Mouse (Mus musculus) liver, embryonic 14.5 days (tissue): Measurements from ENCODE around the gene Olfr910. TPM values are rescaled to one million over a fixed set of nuclear protein-coding genes. Genes with fewer than 3 reads are reported as not detected.

Source experiments
- ATAC-seq: fragments of 200-750 bp; cut with Nextera tagmentation; 2 replicates; pipeline ENCODE4 v1.8.0; 2017; ENCODE audit warnings: moderate number of reproducible peaks, mild to moderate bottlenecking, moderate library complexity; ENCODE audit not compliant: insufficient read depth
- DNase-seq, 3 experiments: peaks; one replicate each; pipeline ENCODE4 v3.0.0-alpha.2; 2012 to 2013; ENCODE audit warnings: low read depth in 3 of 3, low spot score in 3 of 3
- H3K27ac ChIP-seq: fragments of 300-500 bp; sonication (generic); 2 replicates; pipeline ENCODE4 v1.5.1; 2014; ENCODE audit warnings: moderate library complexity, mild to moderate bottlenecking, control low read depth, inconsistent platforms
- H3K27me3 ChIP-seq: fragments of 300-500 bp; sonication (generic); 2 replicates; pipeline ENCODE4 v1.6.1; 2014; ENCODE audit warnings: mild to moderate bottlenecking, low read length, moderate library complexity; ENCODE audit not compliant: control insufficient read depth, insufficient read depth
- H3K36me3 ChIP-seq: fragments of 300-500 bp; sonication (generic); replicated peaks from 2 replicates; pipeline ENCODE4 v1.6.1; 2014; ENCODE audit warnings: low read depth; ENCODE audit not compliant: control insufficient read depth, insufficient read depth
- H3K4me1 ChIP-seq, 2 experiments: fragments of 200-500 bp in 1 of 2; fragments of 300-500 bp in 1 of 2; sonication (generic) in 1 of 2; replicated peaks; 2 replicates each; pipeline ENCODE4 v1.6.1; 2012 to 2014; ENCODE audit warnings: antibody characterized with exemption in 1 of 2, inconsistent platforms in 1 of 2, low read length in 1 of 2; ENCODE audit not compliant: control insufficient read depth in 2 of 2, insufficient read depth in 2 of 2
- H3K4me2 ChIP-seq: fragments of 300-500 bp; sonication (generic); 2 replicates; pipeline ENCODE4 v1.6.1; 2014; ENCODE audit warnings: low read depth, mild to moderate bottlenecking, control low read depth, moderate library complexity
- H3K4me3 ChIP-seq, 2 experiments: fragments of 200-500 bp in 1 of 2; fragments of 300-500 bp in 1 of 2; sonication (generic) in 1 of 2; 2 replicates each; pipeline ENCODE4 v1.5.1; 2012 to 2014; ENCODE audit warnings: low read depth in 2 of 2, low read length in 2 of 2, mild to moderate bottlenecking in 2 of 2, control low read depth in 1 of 2, inconsistent platforms in 1 of 2, moderate library complexity in 1 of 2; ENCODE audit not compliant: insufficient read depth in 1 of 2
- H3K9ac ChIP-seq: fragments of 300-500 bp; sonication (generic); replicated peaks from 2 replicates; pipeline ENCODE4 v1.6.1; 2014; ENCODE audit warnings: mild to moderate bottlenecking, control low read depth, moderate library complexity
- H3K9me3 ChIP-seq: fragments of 300-500 bp; sonication (generic); 2 replicates; pipeline ENCODE4 v1.6.1; 2016; ENCODE audit warnings: low read length, mixed read lengths; ENCODE audit not compliant: control insufficient read depth
- CTCF ChIP-seq: IDR thresholded peaks from 2 replicates; pipeline ENCODE4 v1.5.1; 2016; ENCODE audit warnings: antibody characterized with exemption, low read depth, control low read depth
- EP300 ChIP-seq: IDR thresholded peaks from 2 replicates; pipeline ENCODE4 v1.6.1; 2016; ENCODE audit warnings: antibody characterized with exemption, low read depth
- WGBS: fragments of 180-500 bp; shearing (Covaris S2); extraction: QIAGEN DNeasy Blood & Tissue Kit; methylation state at CpG from one replicate; pipeline ENCODE4 v1.1.7; 2014; ENCODE audit not compliant: insufficient replicate concordance; 5-methylcytosine and 5-hydroxymethylcytosine counted together
- polyA plus RNA-seq, 2 experiments: library from polyadenylated mRNA; depleted of rRNA in 1 of 2; stranded (reverse) in 1 of 2; unstranded in 1 of 2; fragments of >200 nt; fragmentation: Nextera tagmentation in 1 of 2; extraction: Ambion mirVana in 1 of 2; gene quantifications; 2 replicates each; pipeline versions ENCODE4 v1.2.1 to v1.2.3; 2012 to 2014

Olfr910 gene
- polyA plus RNA-seq (2012; rRNA removed) (not detected in 2 replicates), polyA plus RNA-seq (2014; fragmentation: Nextera tagmentation; extraction: Ambion mirVana) (not detected in 2 replicates)

DNA sequence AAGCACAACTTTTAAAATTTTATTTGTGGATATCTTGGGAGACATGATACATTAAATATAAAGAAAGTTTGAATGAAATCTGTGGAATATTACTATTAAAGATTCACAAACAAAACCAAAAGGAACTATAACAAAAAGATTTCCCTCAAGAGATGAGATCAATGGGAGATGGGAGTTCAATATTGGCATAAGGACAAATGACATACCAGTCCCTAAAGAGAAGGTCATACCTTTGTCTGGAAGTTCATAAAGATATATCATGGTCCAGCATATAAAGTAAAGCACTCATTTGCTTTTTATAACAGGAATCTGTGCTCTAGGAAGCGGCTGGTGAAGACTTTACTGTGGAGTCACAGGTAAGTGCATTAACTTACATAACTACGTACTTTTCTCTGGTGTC is at the start of gene Olfr910:
Olfr910 (plus strand) TSS at position 301 of the 400 bp plus-strand sequence.
- ATAC-seq, result no peak
- TF ChIP-seq CTCF (no peak), EP300 (no peak)
- H3K4me3 ChIP-seq, result no peak within 1 kb of the TSS

DNA sequence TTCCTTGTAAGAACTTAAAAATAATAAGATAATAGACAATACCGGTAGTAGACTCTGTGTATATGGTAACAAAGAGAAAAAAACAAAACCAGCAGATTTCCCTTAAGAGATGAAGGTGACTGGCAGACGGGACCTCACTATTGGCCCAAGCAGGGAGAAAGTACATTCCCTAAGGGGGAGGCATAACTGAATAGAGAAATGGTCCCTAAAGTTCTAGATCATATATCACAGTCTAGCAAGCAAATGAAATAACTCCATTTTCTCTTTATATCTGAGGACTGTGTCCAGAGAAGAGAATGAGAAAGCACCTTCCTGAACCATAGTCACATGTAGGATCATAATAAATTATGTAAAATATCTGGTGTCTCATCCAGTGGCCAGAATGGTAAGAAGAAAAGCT is 42.1 kb upstream of the Olfr910 start, which contains the start of gene Olfr907:
Olfr907 (plus strand) TSS at position 301 of the 400 bp plus-strand sequence.
- H3K9me3 ChIP-seq, result no peaks in the 10 kb centered on the region
- H3K4me3 ChIP-seq, result no peak within 1 kb of the TSS
- H3K27me3 ChIP-seq, result no peaks in the 10 kb centered on the region
- no peaks in the 10 kb centered on the region for H3K4me1 ChIP-seq
- H3K27ac ChIP-seq, result no peak within 1 kb of the TSS
- ATAC-seq (no peak), DNase-seq (no peak)
- H3K36me3 ChIP-seq, result no peaks in the 10 kb centered on the region
- no peak within 1 kb of the TSS for H3K4me2 ChIP-seq
- no peak within 1 kb of the TSS for H3K9ac ChIP-seq
- WGBS, result 60% methylated on average over 2 of the region's 2 CpGs
- TF ChIP-seq EP300 (no peak), CTCF (no peak)

More for the DNA sequence above, at the start of gene Olfr910:
- H3K27me3 ChIP-seq, result no peaks in the 10 kb centered on the region
- no peak for DNase-seq
- H3K9ac ChIP-seq, result no peak within 1 kb of the TSS
- WGBS, result 63% methylated on average over 2 of the region's 2 CpGs
- H3K9me3 ChIP-seq, result no peaks in the 10 kb centered on the region
- no peak within 1 kb of the TSS for H3K27ac ChIP-seq
- no peaks in the 10 kb centered on the region for H3K4me1 ChIP-seq
- no peak within 1 kb of the TSS for H3K4me2 ChIP-seq
- no peaks in the 10 kb centered on the region for H3K36me3 ChIP-seq

DNA sequence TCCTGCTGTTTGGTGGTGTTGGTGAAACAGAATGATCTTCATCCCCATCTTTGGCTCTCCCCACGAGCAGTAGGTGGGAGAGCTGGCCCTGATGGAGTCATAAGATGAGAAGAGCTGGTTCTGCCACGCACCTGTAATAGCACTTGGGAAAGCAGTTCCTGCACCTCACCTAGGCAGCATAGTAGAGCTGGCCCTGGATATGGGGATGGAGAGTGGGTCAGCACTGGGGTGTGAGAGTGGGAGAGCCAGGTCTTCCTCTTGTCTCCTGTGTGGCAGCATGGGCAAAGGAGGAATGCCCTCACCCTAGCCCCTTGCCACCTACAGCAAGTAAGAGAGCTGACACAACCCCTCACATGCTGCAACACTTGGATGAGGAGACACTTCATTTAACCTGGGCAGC is 25.3 kb upstream of the Olfr910 start:
- H3K4me3 ChIP-seq, result no peak overlapping the region
- TF ChIP-seq EP300 (no peak), CTCF (no peak)
- H3K9ac ChIP-seq, result no peak overlapping the region
- H3K4me2 ChIP-seq, result no peak overlapping the region
- ATAC-seq, result no peak
- H3K9me3 ChIP-seq, result no peaks in the 10 kb centered on the region
- DNase-seq, result no peak
- H3K27me3 ChIP-seq, result no peaks in the 10 kb centered on the region
- no peaks in the 10 kb centered on the region for H3K4me1 ChIP-seq
- 34% methylated on average over 2 of the region's 2 CpGs for WGBS
- H3K27ac ChIP-seq, result no peak overlapping the region
- H3K36me3 ChIP-seq, result no peaks in the 10 kb centered on the region

DNA sequence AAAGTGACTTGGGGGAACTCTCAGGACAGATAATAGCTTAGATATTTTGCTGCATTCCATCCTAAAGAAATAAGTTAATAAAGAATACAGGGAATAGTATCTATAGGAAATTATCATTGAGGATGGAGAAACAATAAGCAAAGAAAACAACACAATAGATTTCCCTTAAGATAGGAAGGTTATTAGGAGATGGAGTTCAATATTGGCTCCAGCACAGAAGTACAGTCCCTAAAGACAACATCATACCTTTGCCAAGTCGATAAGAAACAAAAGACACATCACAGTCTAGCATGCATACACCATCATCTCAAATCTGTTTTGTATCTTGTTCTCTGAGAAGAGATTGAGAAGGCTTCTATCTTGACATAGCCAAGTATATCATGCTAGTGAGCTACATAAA is 16.4 kb upstream of the Olfr910 start, which contains the start of gene Olfr911-ps1:
Olfr911-ps1 (plus strand) TSS at position 301 of the 400 bp plus-strand sequence.
- Histone ChIP-seq H3K4me3 (no peak within 1 kb of the TSS), H3K4me2 (no peak within 1 kb of the TSS), H3K9me3 (no peaks in the 10 kb centered on the region), H3K9ac (no peak within 1 kb of the TSS), H3K27ac (no peak within 1 kb of the TSS), H3K36me3 (no peaks in the 10 kb centered on the region), H3K4me1 (no peaks in the 10 kb centered on the region), H3K27me3 (no peaks in the 10 kb centered on the region)
- no peak for DNase-seq
- TF ChIP-seq CTCF (no peak), EP300 (no peak)
- no peak for ATAC-seq
- 33% methylated on average over 1 of the region's 1 CpGs for WGBS

DNA sequence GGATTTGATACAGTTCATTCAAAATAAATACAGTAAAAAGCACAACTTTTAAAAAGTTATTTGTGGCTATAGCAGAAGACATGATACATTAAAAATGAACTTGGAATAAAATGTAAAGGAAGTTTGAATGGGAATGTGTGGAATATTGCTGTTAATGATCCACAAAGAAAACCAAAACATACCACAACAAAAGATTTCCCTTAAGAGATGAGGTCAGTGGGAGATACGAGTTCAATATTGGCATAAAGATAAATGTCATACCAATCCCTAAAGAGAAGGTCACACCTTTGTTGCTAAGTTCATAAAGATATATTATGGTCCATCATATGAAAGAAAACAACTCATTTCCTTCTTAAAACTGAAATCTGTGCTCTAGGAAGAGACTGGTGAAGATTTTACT is 42.2 kb downstream of the Olfr910 start, which contains the start of gene Olfr912:
Olfr912 (plus strand) TSS at position 301 of the 400 bp plus-strand sequence.
- ATAC-seq (no peak), DNase-seq (no peak)
- no peaks in the 10 kb centered on the region for H3K36me3 ChIP-seq
- H3K9me3 ChIP-seq, result no peaks in the 10 kb centered on the region
- no peak within 1 kb of the TSS for H3K4me2 ChIP-seq
- no peak within 1 kb of the TSS for H3K4me3 ChIP-seq
- no peak for TF ChIP-seq CTCF
- no peak for TF ChIP-seq EP300
- no peaks in the 10 kb centered on the region for H3K4me1 ChIP-seq
- H3K9ac ChIP-seq, result no peak within 1 kb of the TSS
- H3K27me3 ChIP-seq, result no peaks in the 10 kb centered on the region
- H3K27ac ChIP-seq, result no peak within 1 kb of the TSS
- WGBS, result 44% methylated on average over 1 of the region's 1 CpGs

Other genes with a start within 250 kb of the Olfr910 start
- gene Olfr896-ps1, start 246.7 kb upstream of the Olfr910 start, polyA plus RNA-seq (2012; rRNA removed), result not detected in 2 replicates
- not detected in 2 replicates for gene Olfr896-ps1, start 246.7 kb upstream of the Olfr910 start, polyA plus RNA-seq (2014; fragmentation: Nextera tagmentation; extraction: Ambion mirVana)
- not detected in 2 replicates for gene Olfr25, start 208.8 kb upstream of the Olfr910 start, polyA plus RNA-seq (2012; rRNA removed)
- not detected in 2 replicates for gene Olfr25, start 208.8 kb upstream of the Olfr910 start, polyA plus RNA-seq (2014; fragmentation: Nextera tagmentation; extraction: Ambion mirVana)
- gene Olfr898, start 189.4 kb upstream of the Olfr910 start, polyA plus RNA-seq (2012; rRNA removed), result not detected in 2 replicates
- not detected in 2 replicates for gene Olfr898, start 189.4 kb upstream of the Olfr910 start, polyA plus RNA-seq (2014; fragmentation: Nextera tagmentation; extraction: Ambion mirVana)
- gene Olfr250, start 171.0 kb upstream of the Olfr910 start, polyA plus RNA-seq (2012; rRNA removed), result not detected in 2 replicates
- gene Olfr250, start 171.0 kb upstream of the Olfr910 start, polyA plus RNA-seq (2014; fragmentation: Nextera tagmentation; extraction: Ambion mirVana), result not detected in 2 replicates
- not detected in 2 replicates for gene Olfr251, start 160.8 kb upstream of the Olfr910 start, polyA plus RNA-seq (2012; rRNA removed)
- gene Olfr251, start 160.8 kb upstream of the Olfr910 start, polyA plus RNA-seq (2014; fragmentation: Nextera tagmentation; extraction: Ambion mirVana), result not detected in 2 replicates
- not detected in 2 replicates for gene Olfr147, start 136.2 kb upstream of the Olfr910 start, polyA plus RNA-seq (2012; rRNA removed)
- not detected in 2 replicates for gene Olfr147, start 136.2 kb upstream of the Olfr910 start, polyA plus RNA-seq (2014; fragmentation: Nextera tagmentation; extraction: Ambion mirVana)
- not detected in 2 replicates for gene Olfr901, start 108.4 kb upstream of the Olfr910 start, polyA plus RNA-seq (2012; rRNA removed)
- gene Olfr901, start 108.4 kb upstream of the Olfr910 start, polyA plus RNA-seq (2014; fragmentation: Nextera tagmentation; extraction: Ambion mirVana), result not detected in 2 replicates
- gene Olfr902, start 90.2 kb upstream of the Olfr910 start, polyA plus RNA-seq (2012; rRNA removed), result not detected in 2 replicates
- gene Olfr902, start 90.2 kb upstream of the Olfr910 start, polyA plus RNA-seq (2014; fragmentation: Nextera tagmentation; extraction: Ambion mirVana), result not detected in 2 replicates
- gene Olfr904, start 74.7 kb upstream of the Olfr910 start, polyA plus RNA-seq (2012; rRNA removed), result not detected in 2 replicates
- not detected in 2 replicates for gene Olfr904, start 74.7 kb upstream of the Olfr910 start, polyA plus RNA-seq (2014; fragmentation: Nextera tagmentation; extraction: Ambion mirVana)
- gene Olfr905, start 66.7 kb upstream of the Olfr910 start, polyA plus RNA-seq (2012; rRNA removed), result not detected in 2 replicates
- not detected in 2 replicates for gene Olfr905, start 66.7 kb upstream of the Olfr910 start, polyA plus RNA-seq (2014; fragmentation: Nextera tagmentation; extraction: Ambion mirVana)
- gene Olfr906, start 50.8 kb upstream of the Olfr910 start, polyA plus RNA-seq (2012; rRNA removed), result not detected in 2 replicates
- not detected in 2 replicates for gene Olfr906, start 50.8 kb upstream of the Olfr910 start, polyA plus RNA-seq (2014; fragmentation: Nextera tagmentation; extraction: Ambion mirVana)
- gene Olfr907, start 42.0 kb upstream of the Olfr910 start, polyA plus RNA-seq (2012; rRNA removed), result not detected in 2 replicates
- gene Olfr907, start 42.0 kb upstream of the Olfr910 start, polyA plus RNA-seq (2014; fragmentation: Nextera tagmentation; extraction: Ambion mirVana), result not detected in 2 replicates
- not detected in 2 replicates for gene Olfr911-ps1, start 16.3 kb upstream of the Olfr910 start, polyA plus RNA-seq (2012; rRNA removed)
- not detected in 2 replicates for gene Olfr911-ps1, start 16.3 kb upstream of the Olfr910 start, polyA plus RNA-seq (2014; fragmentation: Nextera tagmentation; extraction: Ambion mirVana)
- gene Olfr912, start 42.3 kb downstream of the Olfr910 start, polyA plus RNA-seq (2012; rRNA removed), result not detected in 2 replicates
- gene Olfr912, start 42.3 kb downstream of the Olfr910 start, polyA plus RNA-seq (2014; fragmentation: Nextera tagmentation; extraction: Ambion mirVana), result not detected in 2 replicates
- not detected in 2 replicates for gene Olfr913, start 54.9 kb downstream of the Olfr910 start, polyA plus RNA-seq (2012; rRNA removed)
- gene Olfr913, start 54.9 kb downstream of the Olfr910 start, polyA plus RNA-seq (2014; fragmentation: Nextera tagmentation; extraction: Ambion mirVana), result not detected in 2 replicates
- gene Olfr914, start 67.3 kb downstream of the Olfr910 start, polyA plus RNA-seq (2012; rRNA removed), result not detected in 2 replicates
- not detected in 2 replicates for gene Olfr914, start 67.3 kb downstream of the Olfr910 start, polyA plus RNA-seq (2014; fragmentation: Nextera tagmentation; extraction: Ambion mirVana)
- not detected in 2 replicates for gene Olfr916, start 122.0 kb downstream of the Olfr910 start, polyA plus RNA-seq (2012; rRNA removed)
- gene Olfr916, start 122.0 kb downstream of the Olfr910 start, polyA plus RNA-seq (2014; fragmentation: Nextera tagmentation; extraction: Ambion mirVana), result not detected in 2 replicates
- gene Olfr917, start 128.0 kb downstream of the Olfr910 start, polyA plus RNA-seq (2012; rRNA removed), result not detected in 2 replicates
- not detected in 2 replicates for gene Olfr917, start 128.0 kb downstream of the Olfr910 start, polyA plus RNA-seq (2014; fragmentation: Nextera tagmentation; extraction: Ambion mirVana)
- not detected in 2 replicates for gene Olfr918, start 136.8 kb downstream of the Olfr910 start, polyA plus RNA-seq (2012; rRNA removed)
- not detected in 2 replicates for gene Olfr918, start 136.8 kb downstream of the Olfr910 start, polyA plus RNA-seq (2014; fragmentation: Nextera tagmentation; extraction: Ambion mirVana)
- not detected in 2 replicates for gene Olfr919, start 165.8 kb downstream of the Olfr910 start, polyA plus RNA-seq (2012; rRNA removed)
- not detected in 2 replicates for gene Olfr919, start 165.8 kb downstream of the Olfr910 start, polyA plus RNA-seq (2014; fragmentation: Nextera tagmentation; extraction: Ambion mirVana)
- 3.0 and 4.5 TPM in 2 replicates for gene Vwa5a, start 180.4 kb downstream of the Olfr910 start, polyA plus RNA-seq (2012; rRNA removed)
- 8.5 TPM in 2 replicates for gene Vwa5a, start 180.4 kb downstream of the Olfr910 start, polyA plus RNA-seq (2014; fragmentation: Nextera tagmentation; extraction: Ambion mirVana)
- gene Olfr920, start 214.4 kb downstream of the Olfr910 start, polyA plus RNA-seq (2012; rRNA removed), result 0.03 and 0.04 TPM in 2 replicates
- gene Olfr920, start 214.4 kb downstream of the Olfr910 start, polyA plus RNA-seq (2014; fragmentation: Nextera tagmentation; extraction: Ambion mirVana), result not detected in 2 replicates
- gene Olfr921, start 235.2 kb downstream of the Olfr910 start, polyA plus RNA-seq (2012; rRNA removed), result not detected in 2 replicates
- not detected in 2 replicates for gene Olfr921, start 235.2 kb downstream of the Olfr910 start, polyA plus RNA-seq (2014; fragmentation: Nextera tagmentation; extraction: Ambion mirVana)